34 mouse cellular contexts compared by ENCODE assay signal in genomic region chr5:76388474-76388873, GRCm38 (mm10). TPM values are rescaled to one million over a fixed set of nuclear protein-coding genes. Genes with fewer than 3 reads are reported as not detected.
DNase-seq lines count a peak whose midpoint lies in the region; ATAC-seq and TF ChIP-seq lines count a peak whose summit lies in the region.
"Had no signal": no experiment of that assay in that cellular context is flagged by ENCODE, and none has a peak within 500 bp of the region (broad histone marks: within the 10 kb centered on the region; RNA-seq: fewer than 3 reads in every experiment).

No protein-coding gene starts in this region.

- H3K27ac ChIP-seq in liver, adult 2 months (replicated peaks; ENCODE audit: insufficient read depth, low read depth, low read length), result no peak overlapping the region
- H3K27ac ChIP-seq in liver, embryonic 11.5 days (ENCODE audit: low read depth, low read length), result no peak overlapping the region
- H3K27ac ChIP-seq in intestine, embryonic 16.5 days (ENCODE audit: low read length), result no peak overlapping the region
- H3K27ac ChIP-seq in stomach, postnatal 0 days (replicated peaks), result no peak overlapping the region
- H3K27ac ChIP-seq: embryonic facial prominence, embryonic 13.5 days; embryonic facial prominence, embryonic 15.5 days; forebrain, embryonic 10.5 days; forebrain, embryonic 12.5 days had no signal

- no peak for TF ChIP-seq EP300 in stomach, postnatal 0 days (optimal IDR thresholded peaks at IDR 0.05)

- H3K27me3 ChIP-seq in liver, adult 2 months (ENCODE audit: control insufficient read depth, insufficient read depth, low read length), result no peaks in the 10 kb centered on the region
- no peaks in the 10 kb centered on the region for H3K27me3 ChIP-seq in liver, embryonic 11.5 days (replicated peaks; ENCODE audit: control insufficient read depth, insufficient read depth, low read length)
- H3K27me3 ChIP-seq in intestine, embryonic 16.5 days (replicated peaks; ENCODE audit: control insufficient read depth, insufficient read depth, low read length), result no peaks in the 10 kb centered on the region
- no peaks in the 10 kb centered on the region for H3K27me3 ChIP-seq in stomach, postnatal 0 days (ENCODE audit: control insufficient read depth, insufficient read depth, low read length)
- H3K27me3 ChIP-seq: CH12.LX; embryonic facial prominence, embryonic 13.5 days; embryonic facial prominence, embryonic 15.5 days; forebrain, embryonic 12.5 days had no signal

- H3K4me2 ChIP-seq in liver, embryonic 11.5 days, result no peak overlapping the region
- H3K4me2 ChIP-seq in intestine, embryonic 16.5 days (ENCODE audit: low read depth, low read length), result no peak overlapping the region
- H3K4me2 ChIP-seq in stomach, postnatal 0 days (replicated peaks; ENCODE audit: low read depth), result no peak overlapping the region
- H3K4me2 ChIP-seq: embryonic facial prominence, embryonic 13.5 days; embryonic facial prominence, embryonic 15.5 days; forebrain, embryonic 12.5 days had no signal

- H3K79me2 ChIP-seq in liver, adult 2 months (ENCODE audit: control insufficient read depth, insufficient read depth, low read length), result no peaks in the 10 kb centered on the region

- H3K4me1 ChIP-seq in liver, adult 2 months (ENCODE audit: control insufficient read depth, insufficient read depth, low read length), result no peaks in the 10 kb centered on the region
- H3K4me1 ChIP-seq in liver, embryonic 11.5 days (replicated peaks; ENCODE audit: control insufficient read depth, insufficient read depth, low read length), result no peaks in the 10 kb centered on the region
- H3K4me1 ChIP-seq in intestine, embryonic 16.5 days (ENCODE audit: control insufficient read depth, insufficient read depth, low read length), result no peaks in the 10 kb centered on the region; the same call in 1 of the 2 replicates
- H3K4me1 ChIP-seq in stomach, postnatal 0 days (replicated peaks; ENCODE audit: control insufficient read depth, insufficient read depth), result no peaks in the 10 kb centered on the region
- H3K4me1 ChIP-seq: embryonic facial prominence, embryonic 13.5 days; embryonic facial prominence, embryonic 15.5 days; forebrain, embryonic 10.5 days; forebrain, embryonic 12.5 days had no signal

- no peak for TF ChIP-seq POLR2A in liver, adult 2 months (IDR thresholded peaks at IDR 0.05; ENCODE audit: extremely low read depth, insufficient read depth, low read length)

- no peak for ATAC-seq in liver, embryonic 11.5 days (replicated peaks; ENCODE audit: low FRiP score)
- ATAC-seq in intestine, embryonic 16.5 days, result peak; percentile 85
- ATAC-seq in stomach, postnatal 0 days (ENCODE audit: low FRiP score, low TSS enrichment), result 0 out of 2 replicates have a peak, but pooled peaks have one; percentile 45
- ATAC-seq: activated CD4-positive, CD25-positive, alpha-beta regulatory T cell, adult 4 months; CD4-positive, CD25-positive, alpha-beta regulatory T cell, adult 4 months; forebrain, embryonic 14.5 days; Patski had no signal

- peak; percentile 0 for DNase-seq in liver, adult 2 months (ENCODE audit: extremely low read depth, low read depth, low spot score)
- DNase-seq in liver, embryonic 11.5 days (ENCODE audit: low spot score), result no peak
- peak; percentile 42 for DNase-seq in large intestine, adult 2 months (ENCODE audit: low read depth, low spot score)
- no peak for DNase-seq in stomach, postnatal 0 days (ENCODE audit: low spot score)
- DNase-seq in heart, postnatal 36 days, result no peak
- no peak for DNase-seq in gastrocnemius, postnatal 36 days
- DNase-seq in spleen, postnatal 4 days (ENCODE audit: low spot score in 2 of 2), result no peak
- DNase-seq: adrenal gland, adult 2 months; adrenal gland, postnatal 10 days; adrenal gland, postnatal 25 days; B cell, adult 2 months; cerebellum, adult 11 months; cerebellum, adult 18-20 months; cerebellum, adult 8-10 months; cerebellum, adult 9-11 months; cerebellum, postnatal 14 days; cerebellum, postnatal 36 days; embryo, embryonic 11 days had no signal

- 65% methylated on average over 2 of the region's 2 CpGs for WGBS in liver, adult 2 months
- 81% methylated on average over 2 of the region's 2 CpGs for WGBS in liver, embryonic 11.5 days
- 51% methylated on average over 2 of the region's 2 CpGs for WGBS in intestine, embryonic 16.5 days
- 33% methylated on average over 2 of the region's 2 CpGs for WGBS in large intestine, adult 2 months
- WGBS in stomach, postnatal 0 days, result 69% methylated on average over 2 of the region's 2 CpGs

- no peak overlapping the region for H3K4me3 ChIP-seq in liver, adult 2 months (ENCODE audit: insufficient read depth, low read depth, low read length)
- no peak overlapping the region for H3K4me3 ChIP-seq in liver, embryonic 11.5 days (ENCODE audit: low read depth, low read length)
- no peak overlapping the region for H3K4me3 ChIP-seq in intestine, embryonic 16.5 days (ENCODE audit: low read length)
- H3K4me3 ChIP-seq in stomach, postnatal 0 days (ENCODE audit: low read depth, low read length), result no peak overlapping the region
- H3K4me3 ChIP-seq: embryonic facial prominence, embryonic 13.5 days; embryonic facial prominence, embryonic 15.5 days; erythroblast, embryonic 14.5 days; forebrain, embryonic 10.5 days; forebrain, embryonic 12.5 days had no signal

- H3K36me3 ChIP-seq in liver, adult 2 months (ENCODE audit: control insufficient read depth, insufficient read depth, low read length), result no peaks in the 10 kb centered on the region
- no peaks in the 10 kb centered on the region for H3K36me3 ChIP-seq in liver, embryonic 11.5 days (ENCODE audit: control insufficient read depth, insufficient read depth, low read length)
- H3K36me3 ChIP-seq in intestine, embryonic 16.5 days (ENCODE audit: control insufficient read depth, insufficient read depth, low read length), result no peaks in the 10 kb centered on the region
- no peaks in the 10 kb centered on the region for H3K36me3 ChIP-seq in stomach, postnatal 0 days (ENCODE audit: control insufficient read depth, insufficient read depth, low read length)
- H3K36me3 ChIP-seq: embryonic facial prominence, embryonic 13.5 days; embryonic facial prominence, embryonic 15.5 days; forebrain, embryonic 10.5 days; forebrain, embryonic 12.5 days; G1E had no signal

- TF ChIP-seq CTCF in liver, adult 2 months (IDR thresholded peaks at IDR 0.05; ENCODE audit: low read depth, low read length), result no peak
- no peak for TF ChIP-seq CTCF in stomach, postnatal 0 days (IDR thresholded peaks at IDR 0.05; ENCODE audit: low read depth)

- H3K9me3 ChIP-seq in liver, embryonic 11.5 days (ENCODE audit: control insufficient read depth, low read length), result no peaks in the 10 kb centered on the region
- no peaks in the 10 kb centered on the region for H3K9me3 ChIP-seq in intestine, embryonic 16.5 days (ENCODE audit: control insufficient read depth, low read length)
- H3K9me3 ChIP-seq in stomach, postnatal 0 days (ENCODE audit: control insufficient read depth, low read length), result no peaks in the 10 kb centered on the region
- H3K9me3 ChIP-seq: embryonic facial prominence, embryonic 13.5 days; embryonic facial prominence, embryonic 15.5 days; forebrain, embryonic 10.5 days; forebrain, embryonic 12.5 days; G1E had no signal

- intact Hi-C loops in heart, postnatal 36 days (cut with DNase I), result no loop called here
- intact Hi-C loops in gastrocnemius, postnatal 36 days (cut with DNase I), result no loop called here

- no peak overlapping the region for H3K9ac ChIP-seq in liver, adult 2 months (ENCODE audit: low read depth, low read length)
- no peak overlapping the region for H3K9ac ChIP-seq in liver, embryonic 11.5 days (ENCODE audit: low read depth, low read length)
- no peak overlapping the region for H3K9ac ChIP-seq in intestine, embryonic 16.5 days (ENCODE audit: low read depth, low read length)
- H3K9ac ChIP-seq in stomach, postnatal 0 days (ENCODE audit: low read length), result no peak overlapping the region
- H3K9ac ChIP-seq: embryonic facial prominence, embryonic 13.5 days; embryonic facial prominence, embryonic 15.5 days; forebrain, embryonic 12.5 days had no signal

RNA-seq across cellular contexts. Expression of gene Nmu, which starts 24.9 kb away (rescaled TPM):
- not detected in 2 replicates for total RNA-seq in liver, adult 2 months (2014; rRNA removed)
- polyA plus RNA-seq in liver, adult 2 months (2012; rRNA removed), result not detected in 2 replicates
- not detected in 2 replicates for polyA plus RNA-seq in liver, embryonic 11.5 days (2014; fragmentation: Nextera tagmentation; extraction: Ambion mirVana)
- 0.27 and 0.34 TPM in 2 replicates for polyA plus RNA-seq in intestine, embryonic 16.5 days (2015; fragmentation: Nextera tagmentation; extraction: Ambion mirVana)
- 1.4 and 1.6 TPM in 2 replicates for polyA plus RNA-seq in large intestine, adult 2 months (2012; rRNA removed)
- 8.1 and 10.1 TPM in 2 replicates for polyA plus RNA-seq in stomach, postnatal 0 days (2015; fragmentation: Nextera tagmentation; extraction: Ambion mirVana)
- total RNA-seq in heart, postnatal 36 days (2021), result not detected
- total RNA-seq in gastrocnemius, postnatal 36 days (2021), result not detected
- total RNA-seq: adrenal gland, postnatal 10 days; adrenal gland, postnatal 25 days; adrenal gland, postnatal 4 days; CH12.LX; common myeloid progenitor, adult 5-6 weeks; G1E had no signal
- polyA plus RNA-seq: activated CD4-positive, CD25-positive, alpha-beta regulatory T cell, adult 4 months; adrenal gland, adult 2 months; CD4-positive, CD25-positive, alpha-beta regulatory T cell, adult 4 months; erythroblast, embryonic 14.5 days; forebrain, embryonic 12.5 days; forebrain, embryonic 14.5 days; G1E; Patski had no signal

RNA-seq across cellular contexts. Expression of gene Pdcl2, which starts 57.5 kb away (rescaled TPM):
- not detected in 2 replicates for total RNA-seq in liver, adult 2 months (2014; rRNA removed)
- polyA plus RNA-seq in liver, adult 2 months (2012; rRNA removed), result not detected in 2 replicates
- not detected in 2 replicates for polyA plus RNA-seq in liver, embryonic 11.5 days (2014; fragmentation: Nextera tagmentation; extraction: Ambion mirVana)
- polyA plus RNA-seq in intestine, embryonic 16.5 days (2015; fragmentation: Nextera tagmentation; extraction: Ambion mirVana), result not detected in 2 replicates
- not detected in 2 replicates for polyA plus RNA-seq in large intestine, adult 2 months (2012; rRNA removed)
- not detected in 2 replicates for polyA plus RNA-seq in stomach, postnatal 0 days (2015; fragmentation: Nextera tagmentation; extraction: Ambion mirVana)
- not detected for total RNA-seq in heart, postnatal 36 days (2021)
- not detected for total RNA-seq in gastrocnemius, postnatal 36 days (2021)
- total RNA-seq: adrenal gland, adult 2 months; adrenal gland, postnatal 10 days; adrenal gland, postnatal 25 days; adrenal gland, postnatal 4 days; CH12.LX; common myeloid progenitor, adult 5-6 weeks; G1E had no signal
- polyA plus RNA-seq: activated CD4-positive, CD25-positive, alpha-beta regulatory T cell, adult 4 months; adrenal gland, adult 2 months; brain, embryonic 14.5 days; CD4-positive, CD25-positive, alpha-beta regulatory T cell, adult 4 months; embryonic facial prominence, embryonic 11.5 days; embryonic facial prominence, embryonic 13.5 days; embryonic facial prominence, embryonic 15.5 days; erythroblast, embryonic 14.5 days; forebrain, embryonic 10.5 days; forebrain, embryonic 12.5 days; forebrain, embryonic 14.5 days; G1E; Patski had no signal

Comparison
In these comparisons a context has a peak if more than half of its experiments do, and no peak if none do; other contexts are left out.
1. DNase-seq: peak in liver, adult 2 months (single experiment) and large intestine, adult 2 months (single experiment); none in liver, embryonic 11.5 days (single experiment), stomach, postnatal 0 days (single experiment), heart, postnatal 36 days (0 of 2), gastrocnemius, postnatal 36 days (0 of 2) and spleen, postnatal 4 days (0 of 2).